Comparison of ENCODE assay signal across 18 mouse cellular contexts in genomic region chr8:121074108-121074847, GRCm38 (mm10). TPM values are rescaled to one million over a fixed set of nuclear protein-coding genes. Genes with fewer than 3 reads are reported as not detected.
A peak's percentile ranks its signal among the peaks of the same experiment; 100 is the strongest.
DNase-seq lines count a peak whose midpoint lies in the region; ATAC-seq and TF ChIP-seq lines count a peak whose summit lies in the region.
"Had no signal": no experiment of that assay in that cellular context is flagged by ENCODE, and none has a peak within 500 bp of the region (broad histone marks: within the 10 kb centered on the region; RNA-seq: fewer than 3 reads in every experiment).

No protein-coding gene starts in this region.

- peaks cover 94% of the 10 kb centered on the region for H3K27me3 ChIP-seq in embryonic facial prominence, embryonic 12.5 days
- H3K27me3 ChIP-seq in limb, embryonic 12.5 days: peaks cover 100% of the 10 kb centered on the region

- TF ChIP-seq CTCF in lung, adult 2 months (IDR thresholded peaks at IDR 0.05; ENCODE audit: insufficient read depth, low read length): no peak

- H3K4me1 ChIP-seq in lung, adult 2 months (ENCODE audit: control insufficient read depth, insufficient read depth, low read length): peaks cover 10% of the 10 kb centered on the region
- no peaks in the 10 kb centered on the region for H3K4me1 ChIP-seq in brown adipose tissue, adult 24 weeks (ENCODE audit: control insufficient read depth, insufficient read depth, insufficient read length, low read length)
- H3K4me1 ChIP-seq in embryonic facial prominence, embryonic 12.5 days: peaks cover 30% of the 10 kb centered on the region
- peaks cover 44% of the 10 kb centered on the region for H3K4me1 ChIP-seq in limb, embryonic 12.5 days (replicated peaks)

- H3K4me3 ChIP-seq in lung, adult 2 months (replicated peaks; ENCODE audit: extremely low read depth, low read depth, low read length): peak overlapping the region; percentile 36
- peak overlapping the region; percentile 31; the same call in 1 of the 2 replicates for H3K4me3 ChIP-seq in brown adipose tissue, adult 24 weeks (ENCODE audit: insufficient read depth, low read depth, low read length)
- 0 out of 2 replicates have a peak overlapping the region, but pooled peaks have one; percentile 4 for H3K4me3 ChIP-seq in embryonic facial prominence, embryonic 12.5 days
- H3K4me3 ChIP-seq in limb, embryonic 12.5 days (replicated peaks): no peak overlapping the region
- H3K4me3 ChIP-seq: hindbrain, embryonic 15.5 days; layer of hippocampus, adult 2 months had no signal

- TF ChIP-seq POLR2A in lung, adult 2 months (IDR thresholded peaks at IDR 0.05; ENCODE audit: borderline replicate concordance, extremely low read depth, low read depth, low read length): no peak

- H3K27ac ChIP-seq in brown adipose tissue, adult 24 weeks (replicated peaks; ENCODE audit: low read depth, low read length): no peak overlapping the region
- peak overlapping the region; percentile 9; the same call in 1 of the 2 replicates for H3K27ac ChIP-seq in embryonic facial prominence, embryonic 12.5 days
- H3K27ac ChIP-seq in limb, embryonic 12.5 days: no peak overlapping the region
- H3K27ac ChIP-seq: hindbrain, embryonic 15.5 days; layer of hippocampus, adult 2 months had no signal

- DNase-seq in lung, adult 2 months: no peak
- no peak for DNase-seq in lung, postnatal 14 days
- no peak for DNase-seq in T-cell, adult 2 months (ENCODE audit: low spot score)
- no peak for DNase-seq in left cerebral cortex, postnatal 25 days (ENCODE audit: low spot score in 2 of 2)
- DNase-seq: adrenal gland, postnatal 10 days; cerebellum, adult 8-10 months; gastrocnemius, postnatal 36 days; kidney, adult 9 months; thymus, postnatal 14 days had no signal

- intact Hi-C loops in left cerebral cortex, postnatal 25 days (cut with DNase I): loop anchor here (5.0 kb wide), 2 partner anchors 102 to 187 kb away; no protein-coding TSS in a partner anchor

- peak overlapping the region; percentile 37 for H3K4me2 ChIP-seq in embryonic facial prominence, embryonic 12.5 days (replicated peaks)
- peak overlapping the region; percentile 52; the same call in 1 of the 2 replicates for H3K4me2 ChIP-seq in limb, embryonic 12.5 days
- H3K4me2 ChIP-seq: hindbrain, embryonic 15.5 days had no signal

- H3K9me3 ChIP-seq in embryonic facial prominence, embryonic 12.5 days: no peaks in the 10 kb centered on the region
- no peaks in the 10 kb centered on the region for H3K9me3 ChIP-seq in limb, embryonic 12.5 days
- H3K9me3 ChIP-seq: hindbrain, embryonic 15.5 days had no signal

- ATAC-seq in embryonic facial prominence, embryonic 12.5 days (ENCODE audit: insufficient number of reproducible peaks, insufficient read depth, low FRiP score, low TSS enrichment): no peak
- no peak for ATAC-seq in limb, embryonic 12.5 days (ENCODE audit: insufficient number of reproducible peaks, insufficient read depth, low FRiP score, low TSS enrichment, low read depth)
- ATAC-seq: CD4-positive, CD25-positive, alpha-beta regulatory T cell, adult 4 months had no signal

- WGBS in lung, adult 2 months: 24% methylated on average over 15 of the region's 15 CpGs
- WGBS in embryonic facial prominence, embryonic 12.5 days: 3% methylated on average over 15 of the region's 15 CpGs
- 3% methylated on average over 15 of the region's 15 CpGs for WGBS in limb, embryonic 12.5 days

- no peak overlapping the region; the same call in 1 of the 2 replicates for H3K9ac ChIP-seq in embryonic facial prominence, embryonic 12.5 days
- no peak overlapping the region for H3K9ac ChIP-seq in limb, embryonic 12.5 days (replicated peaks)
- H3K9ac ChIP-seq: hindbrain, embryonic 15.5 days had no signal

- H3K36me3 ChIP-seq in embryonic facial prominence, embryonic 12.5 days: no peaks in the 10 kb centered on the region
- H3K36me3 ChIP-seq in limb, embryonic 12.5 days: no peaks in the 10 kb centered on the region
- H3K36me3 ChIP-seq: hindbrain, embryonic 15.5 days had no signal

RNA-seq across cellular contexts. Expression of gene Foxf1, which starts 9.9 kb away (rescaled TPM):
- polyA plus RNA-seq in lung, adult 2 months (2012; rRNA removed): 194 and 406 TPM in 2 replicates
- not detected in 2 replicates for polyA plus RNA-seq in brown adipose tissue, adult 24 weeks (2012; ENCODE audit: insufficient read depth, insufficient read length, missing spikeins)
- polyA plus RNA-seq in embryonic facial prominence, embryonic 12.5 days (2016; fragmentation: Nextera tagmentation; extraction: Ambion mirVana): 35.0 and 35.9 TPM in 2 replicates
- 0.33 and 1.4 TPM in 2 replicates for polyA plus RNA-seq in limb, embryonic 12.5 days (2016; fragmentation: Nextera tagmentation; extraction: Ambion mirVana)
- 1 to 10 TPM in 1 of 2 experiments, under 1 TPM in 1; 0.87 to 1.1 TPM for total RNA-seq in left cerebral cortex, postnatal 25 days (2021)
- total RNA-seq: gastrocnemius, postnatal 36 days; megakaryocyte progenitor cell, adult 5-6 weeks had no signal

RNA-seq across cellular contexts. Expression of gene Mthfsd, which starts 33.9 kb away (rescaled TPM):
- polyA plus RNA-seq in lung, adult 2 months (2012; rRNA removed): 44.7 and 51.6 TPM in 2 replicates
- 25.1 and 32.1 TPM in 2 replicates for polyA plus RNA-seq in brown adipose tissue, adult 24 weeks (2012; ENCODE audit: insufficient read depth, insufficient read length, missing spikeins)
- polyA plus RNA-seq in embryonic facial prominence, embryonic 12.5 days (2016; fragmentation: Nextera tagmentation; extraction: Ambion mirVana): 66.9 and 75.0 TPM in 2 replicates
- 68.3 and 71.7 TPM in 2 replicates for polyA plus RNA-seq in limb, embryonic 12.5 days (2016; fragmentation: Nextera tagmentation; extraction: Ambion mirVana)
- total RNA-seq in left cerebral cortex, postnatal 25 days (2021): 10 to 100 TPM; 38.3 to 40.7 TPM

RNA-seq across cellular contexts. Expression of gene Foxc2, which starts 41.7 kb away (rescaled TPM):
- polyA plus RNA-seq in lung, adult 2 months (2012; rRNA removed): 1.4 and 1.6 TPM in 2 replicates
- polyA plus RNA-seq in brown adipose tissue, adult 24 weeks (2012; ENCODE audit: insufficient read depth, insufficient read length, missing spikeins): 0.36 TPM in 1 of 2 replicates, not detected in the other
- polyA plus RNA-seq in embryonic facial prominence, embryonic 12.5 days (2016; fragmentation: Nextera tagmentation; extraction: Ambion mirVana): 26.8 and 29.8 TPM in 2 replicates
- 6.0 and 8.6 TPM in 2 replicates for polyA plus RNA-seq in limb, embryonic 12.5 days (2016; fragmentation: Nextera tagmentation; extraction: Ambion mirVana)
- 1 to 10 TPM; 1.8 to 2.1 TPM for total RNA-seq in left cerebral cortex, postnatal 25 days (2021)
- total RNA-seq: liver, adult 2 months; megakaryocyte progenitor cell, adult 5-6 weeks had no signal
- polyA plus RNA-seq: CD4-positive, CD25-positive, alpha-beta regulatory T cell, adult 4 months had no signal

RNA-seq across cellular contexts. Expression of gene Foxl1, which starts 53.5 kb away (rescaled TPM):
- polyA plus RNA-seq in lung, adult 2 months (2012; rRNA removed): 2.5 and 3.0 TPM in 2 replicates
- not detected in 2 replicates for polyA plus RNA-seq in brown adipose tissue, adult 24 weeks (2012; ENCODE audit: insufficient read depth, insufficient read length, missing spikeins)
- polyA plus RNA-seq in embryonic facial prominence, embryonic 12.5 days (2016; fragmentation: Nextera tagmentation; extraction: Ambion mirVana): 4.6 and 5.2 TPM in 2 replicates
- polyA plus RNA-seq in limb, embryonic 12.5 days (2016; fragmentation: Nextera tagmentation; extraction: Ambion mirVana): 0.08 TPM in 2 replicates
- total RNA-seq in left cerebral cortex, postnatal 25 days (2021): under 1 TPM; 0.16 to 0.30 TPM
- total RNA-seq: gastrocnemius, postnatal 36 days; liver, adult 2 months; megakaryocyte progenitor cell, adult 5-6 weeks had no signal
- polyA plus RNA-seq: CD4-positive, CD25-positive, alpha-beta regulatory T cell, adult 4 months; liver, adult 2 months; neural tube, embryonic 14.5 days had no signal

Comparison
In these comparisons a context has a peak if more than half of its experiments do, and no peak if none do; other contexts are left out.
1. RNA of gene Foxf1, which starts 9.9 kb away (polyA plus RNA-seq): 194 to 406 TPM in lung, adult 2 months and 35.0 to 35.9 TPM in embryonic facial prominence, embryonic 12.5 days; 0.33 to 1.4 TPM in limb, embryonic 12.5 days and not detected in brown adipose tissue, adult 24 weeks; every median in the first group is over 10 times any median in the second.